Mouse (Mus musculus): ENCODE data around the gene Ilf3. TPM values are rescaled to one million over a fixed set of nuclear protein-coding genes. Genes with fewer than 3 reads are reported as not detected.

The Ilf3 gene
- polyA plus RNA-seq, 1 experiment = 31.9 TPM

DNA sequence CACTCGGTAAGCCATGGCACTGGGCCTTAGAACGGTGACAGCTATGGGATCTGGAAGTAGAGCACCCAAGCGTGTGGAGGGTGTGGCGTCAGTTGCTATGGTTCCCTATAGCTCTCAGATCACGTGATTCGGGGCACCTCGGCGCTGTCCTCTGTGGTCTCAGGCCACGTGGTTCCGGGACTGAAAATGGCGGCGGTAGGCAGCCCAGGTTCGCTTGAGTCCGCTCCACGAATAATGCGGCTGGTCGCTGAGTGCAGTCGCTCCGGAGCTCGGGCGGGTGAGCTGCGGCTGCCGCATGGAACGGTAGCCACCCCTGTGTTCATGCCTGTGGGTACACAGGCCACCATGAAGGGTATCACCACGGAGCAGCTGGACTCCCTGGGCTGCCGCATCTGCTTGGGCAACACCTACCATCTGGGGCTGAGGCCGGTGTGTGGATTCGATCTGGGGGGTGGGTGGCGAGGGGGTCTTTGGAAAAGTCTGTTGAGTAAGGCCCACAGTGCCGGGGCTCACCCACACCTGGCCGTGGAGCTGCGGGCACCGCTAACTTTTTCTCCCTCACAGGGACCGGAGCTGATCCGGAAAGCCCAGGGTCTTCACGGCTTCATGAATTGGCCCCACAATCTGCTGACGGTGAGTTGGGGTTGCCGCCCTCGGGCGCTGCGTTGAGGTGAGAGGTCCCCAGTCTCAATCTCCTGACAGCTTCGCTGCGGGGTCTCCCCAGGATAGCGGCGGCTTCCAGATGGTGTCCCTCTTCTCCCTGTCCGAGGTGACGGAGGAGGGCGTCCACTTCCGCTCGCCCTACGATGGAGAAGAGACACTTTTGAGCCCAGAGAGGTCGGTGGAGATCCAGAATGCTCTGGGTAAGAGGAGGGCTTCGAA lies 44.2 kb downstream of the Ilf3 start, which contains the start of gene Qtrt1:
Gene Qtrt1, plus strand, starts transcription at position 169 of the 882 bp plus-strand sequence.
- Histone ChIP-seq H3K27ac (ENCODE audit: insufficient read depth, low read depth, low read length) (no peak within 1 kb of the TSS), H3K27me3 (replicated peaks; ENCODE audit: control insufficient read depth, insufficient read depth, low read length) (no peaks in the 10 kb centered on the region), H3K4me1 (ENCODE audit: control insufficient read depth, insufficient read depth, low read length) (peaks cover 8% of the 10 kb centered on the region; the same call in 1 of the 2 replicates), H3K36me3 (ENCODE audit: control insufficient read depth, insufficient read depth, low read length) (no peaks in the 10 kb centered on the region), H3K4me3 (ENCODE audit: insufficient read depth, low read depth, low read length) (peak within 1 kb of the TSS; percentile 65)
- TF ChIP-seq POLR2A (IDR thresholded peaks at IDR 0.05; ENCODE audit: low read depth, low read length) (no peak), CTCF (conservative IDR thresholded peaks at IDR 0.05; ENCODE audit: insufficient read depth, insufficient read length, low read depth, low read length) (no peak)
- 2% methylated on average over 53 of the region's 53 CpGs for WGBS
- DNase-seq = peak; percentile 90

DNA sequence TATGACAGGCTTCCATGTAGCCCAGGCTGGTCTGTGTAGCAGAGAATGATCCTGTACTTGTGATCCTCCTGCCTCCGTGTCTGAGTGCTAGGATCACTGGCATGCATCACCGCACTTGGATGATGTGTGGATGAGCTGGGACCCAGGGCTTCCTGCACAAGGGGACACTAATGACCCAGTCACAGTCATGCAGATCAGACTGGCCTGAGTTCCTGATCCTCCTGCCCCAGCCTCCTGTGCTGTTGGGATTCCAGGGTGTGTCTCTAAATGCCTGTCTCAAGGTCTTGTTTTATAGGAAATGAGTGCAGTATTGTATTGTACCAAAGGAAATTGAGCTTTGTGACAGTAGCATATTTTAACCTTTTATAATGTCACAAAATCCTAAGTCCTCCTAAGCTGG lies 50.2 kb downstream of the Ilf3 start:
- 81% methylated on average over 2 of the region's 2 CpGs for WGBS
- Histone ChIP-seq H3K27me3 (replicated peaks; ENCODE audit: control insufficient read depth, insufficient read depth, low read length) (no peaks in the 10 kb centered on the region), H3K4me1 (ENCODE audit: control insufficient read depth, insufficient read depth, low read length) (no peaks in the 10 kb centered on the region), H3K36me3 (ENCODE audit: control insufficient read depth, insufficient read depth, low read length) (no peaks in the 10 kb centered on the region), H3K4me3 (ENCODE audit: insufficient read depth, low read depth, low read length) (no peak overlapping the region), H3K27ac (ENCODE audit: insufficient read depth, low read depth, low read length) (no peak overlapping the region)
- DNase-seq = no peak
- no peak for TF ChIP-seq CTCF (conservative IDR thresholded peaks at IDR 0.05; ENCODE audit: insufficient read depth, insufficient read length, low read depth, low read length)
- no peak for TF ChIP-seq POLR2A (IDR thresholded peaks at IDR 0.05; ENCODE audit: low read depth, low read length)

DNA sequence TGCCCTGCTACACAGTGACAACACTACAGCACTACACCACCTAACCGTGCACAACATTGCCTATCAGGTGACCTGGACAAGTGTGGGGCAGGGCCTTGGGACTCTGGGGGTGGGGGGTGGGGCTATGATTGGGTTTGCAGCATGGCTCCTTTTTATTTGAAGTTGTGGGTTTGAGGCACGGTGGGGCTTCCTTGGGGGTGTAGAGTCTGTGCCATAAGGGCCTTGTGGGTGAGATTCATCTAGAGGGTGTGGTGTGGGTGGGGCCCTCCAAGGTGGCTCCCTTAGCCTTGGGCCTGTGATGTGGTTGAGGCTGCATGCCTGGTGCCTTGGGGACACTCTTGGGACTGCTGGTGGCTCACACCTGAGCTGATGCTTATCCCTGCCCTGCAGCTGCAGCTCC lies 52.0 kb downstream of the Ilf3 start:
- H3K4me3 ChIP-seq (ENCODE audit: insufficient read depth, low read depth, low read length) = no peak overlapping the region
- H3K36me3 ChIP-seq (ENCODE audit: control insufficient read depth, insufficient read depth, low read length) = no peaks in the 10 kb centered on the region
- no peaks in the 10 kb centered on the region; the same call in 1 of the 2 replicates for H3K4me1 ChIP-seq (ENCODE audit: control insufficient read depth, insufficient read depth, low read length)
- 80% methylated on average over 2 of the region's 2 CpGs for WGBS
- H3K27ac ChIP-seq (ENCODE audit: insufficient read depth, low read depth, low read length) = no peak overlapping the region
- no peaks in the 10 kb centered on the region for H3K27me3 ChIP-seq (replicated peaks; ENCODE audit: control insufficient read depth, insufficient read depth, low read length)
- TF ChIP-seq CTCF (conservative IDR thresholded peaks at IDR 0.05; ENCODE audit: insufficient read depth, insufficient read length, low read depth, low read length) = no peak
- TF ChIP-seq POLR2A (IDR thresholded peaks at IDR 0.05; ENCODE audit: low read depth, low read length) = no peak
- no peak for DNase-seq

DNA sequence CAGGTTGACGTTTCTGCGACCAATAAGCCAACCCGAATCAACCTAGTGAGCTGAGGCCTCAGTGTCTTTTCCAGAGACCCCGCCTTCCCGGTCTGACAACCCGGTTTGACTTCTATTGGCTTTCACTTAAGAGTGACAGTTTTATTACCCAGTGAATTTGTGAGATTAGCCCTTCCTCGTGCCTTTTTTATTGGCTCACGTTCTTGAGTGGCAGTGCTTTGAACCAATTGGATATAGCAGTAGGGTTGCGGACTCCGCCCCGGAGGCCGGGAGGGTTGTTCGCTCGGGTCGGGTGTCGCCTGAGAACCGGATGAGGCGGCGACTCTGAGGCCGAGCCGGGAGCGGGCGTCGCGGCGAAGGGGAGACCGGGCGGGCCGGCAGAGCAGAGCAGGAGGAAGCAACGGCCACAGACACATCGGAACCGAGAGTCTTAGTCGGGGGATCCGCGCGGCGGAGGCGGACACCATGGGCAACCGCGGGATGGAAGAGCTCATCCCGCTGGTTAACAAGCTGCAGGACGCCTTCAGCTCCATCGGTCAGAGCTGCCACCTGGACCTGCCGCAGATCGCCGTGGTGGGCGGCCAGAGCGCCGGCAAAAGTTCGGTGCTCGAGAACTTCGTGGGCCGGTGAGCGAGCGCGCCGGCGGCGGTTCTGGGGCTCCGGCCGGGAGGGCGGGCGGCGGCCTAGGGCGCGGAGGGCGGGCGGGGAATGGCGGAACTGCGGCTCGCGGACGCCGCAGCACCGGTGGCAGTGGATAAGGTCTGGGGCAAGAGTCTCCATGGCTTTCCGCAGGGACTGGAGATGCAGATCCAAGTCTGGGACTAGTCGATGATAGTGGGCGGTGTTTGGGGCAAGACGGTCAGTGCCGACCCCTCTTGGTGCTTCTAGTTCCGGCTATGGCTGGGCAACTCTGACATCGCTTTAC lies 57.2 kb downstream of the Ilf3 start, which contains the start of gene Dnm2:
Gene Dnm2, plus strand, starts transcription at position 278 of the 925 bp plus-strand sequence.
- Histone ChIP-seq H3K4me1 (ENCODE audit: control insufficient read depth, insufficient read depth, low read length) (peaks cover 37% of the 10 kb centered on the region), H3K27me3 (replicated peaks; ENCODE audit: control insufficient read depth, insufficient read depth, low read length) (no peaks in the 10 kb centered on the region), H3K27ac (ENCODE audit: insufficient read depth, low read depth, low read length) (peak within 1 kb of the TSS; percentile 79), H3K36me3 (ENCODE audit: control insufficient read depth, insufficient read depth, low read length) (no peaks in the 10 kb centered on the region), H3K4me3 (ENCODE audit: insufficient read depth, low read depth, low read length) (peak within 1 kb of the TSS; percentile 73)
- peak; percentile 100 for DNase-seq
- peak; percentile 84 for TF ChIP-seq POLR2A (IDR thresholded peaks at IDR 0.05; ENCODE audit: low read depth, low read length)
- no peak for TF ChIP-seq CTCF (conservative IDR thresholded peaks at IDR 0.05; ENCODE audit: insufficient read depth, insufficient read length, low read depth, low read length)
- under 1% methylated on average over 82 of the region's 82 CpGs for WGBS

DNA sequence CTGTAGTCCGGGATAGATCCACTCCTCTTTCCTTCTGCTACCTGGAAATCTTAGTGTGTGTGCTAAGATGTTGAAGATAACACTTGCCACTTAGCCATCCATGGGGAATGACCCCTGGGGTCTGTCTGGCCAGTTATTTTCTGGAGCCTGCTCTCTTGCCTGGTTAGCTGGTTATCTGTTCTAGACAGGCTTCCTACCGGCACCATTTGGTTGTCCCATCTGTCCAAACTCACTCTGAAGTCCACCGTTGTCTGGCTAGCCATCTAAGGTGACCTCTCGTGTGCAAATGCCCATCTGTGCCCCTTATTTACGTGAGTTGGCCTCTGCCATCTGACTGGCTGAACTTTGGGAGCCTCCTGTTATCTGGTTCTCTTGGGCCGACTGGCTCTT lies 57.9 kb downstream of the Ilf3 start:
- Histone ChIP-seq H3K4me1 (ENCODE audit: control insufficient read depth, insufficient read depth, low read length) (peaks cover 41% of the 10 kb centered on the region), H3K36me3 (ENCODE audit: control insufficient read depth, insufficient read depth, low read length) (no peaks in the 10 kb centered on the region), H3K27ac (ENCODE audit: insufficient read depth, low read depth, low read length) (peak overlapping the region; percentile 72), H3K4me3 (ENCODE audit: insufficient read depth, low read depth, low read length) (peak overlapping the region; percentile 73), H3K27me3 (replicated peaks; ENCODE audit: control insufficient read depth, insufficient read depth, low read length) (no peaks in the 10 kb centered on the region)
- no peak for TF ChIP-seq CTCF (conservative IDR thresholded peaks at IDR 0.05; ENCODE audit: insufficient read depth, insufficient read length, low read depth, low read length)
- no peak for TF ChIP-seq POLR2A (IDR thresholded peaks at IDR 0.05; ENCODE audit: low read depth, low read length)
- DNase-seq = no peak
- WGBS = 0% methylated on average over 6 of the region's 6 CpGs

DNA sequence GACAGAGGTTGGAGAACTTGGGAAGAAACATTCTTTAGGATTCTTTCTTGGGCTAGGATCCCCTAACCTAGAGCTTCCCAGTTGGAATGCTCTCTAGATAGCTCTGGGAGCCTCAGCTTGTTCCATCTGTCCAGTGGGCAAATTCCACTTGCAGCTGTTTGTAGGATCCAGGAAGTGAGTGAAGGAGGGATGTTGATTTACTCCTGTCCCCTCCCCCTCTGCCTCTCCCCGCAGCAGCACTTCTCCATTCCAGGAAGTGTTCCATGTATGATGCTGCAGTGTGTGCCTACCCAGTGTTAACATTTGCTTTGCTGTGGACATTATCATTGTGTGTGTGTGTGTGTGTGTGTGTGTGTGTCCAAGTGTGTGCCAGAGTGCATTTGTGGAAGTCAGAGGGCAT lies 58.3 kb downstream of the Ilf3 start:
- TF ChIP-seq CTCF (conservative IDR thresholded peaks at IDR 0.05; ENCODE audit: insufficient read depth, insufficient read length, low read depth, low read length) (no peak), POLR2A (IDR thresholded peaks at IDR 0.05; ENCODE audit: low read depth, low read length) (no peak)
- no peaks in the 10 kb centered on the region for H3K27me3 ChIP-seq (replicated peaks; ENCODE audit: control insufficient read depth, insufficient read depth, low read length)
- peak; percentile 71 for DNase-seq
- H3K4me3 ChIP-seq (ENCODE audit: insufficient read depth, low read depth, low read length) = peak overlapping the region; percentile 73
- H3K36me3 ChIP-seq (ENCODE audit: control insufficient read depth, insufficient read depth, low read length) = no peaks in the 10 kb centered on the region
- peak overlapping the region; percentile 72 for H3K27ac ChIP-seq (ENCODE audit: insufficient read depth, low read depth, low read length)
- peaks cover 46% of the 10 kb centered on the region for H3K4me1 ChIP-seq (ENCODE audit: control insufficient read depth, insufficient read depth, low read length)
- WGBS = 0% methylated on average over 1 of the region's 1 CpGs

Measured in kidney, adult 2 months (tissue).